Mouse (Mus musculus): ENCODE measurements around the gene Bzw2. TPM values are rescaled to one million over a fixed set of nuclear protein-coding genes. Genes with fewer than 3 reads are reported as not detected.

Bzw2 gene
- polyA plus RNA-seq, 1 experiment from 2014 or later: 292 TPM

- peaks cover 27% of the 10 kb centered on the region for H3K36me3 ChIP-seq (ENCODE audit: control insufficient read depth, insufficient read depth, low read length)
- WGBS: 94% methylated on average over 8 of the region's 8 CpGs
- no peak for DNase-seq (ENCODE audit: low spot score, missing footprints)
Measured at GRCm38 (mm10) chr12:36102733-36103591, 54.9 kb downstream of the Bzw2 start.

GRCm38 (mm10) chr12:36095371-36095880 lies 62.5 kb downstream of the Bzw2 start:
- Histone ChIP-seq H3K4me3 (ENCODE audit: low read depth, low read length) (no peak overlapping the region), H3K4me2 (no peak overlapping the region), H3K27ac (ENCODE audit: low read depth, low read length) (no peak overlapping the region), H3K36me3 (ENCODE audit: control insufficient read depth, insufficient read depth, low read length) (peaks cover 4% of the 10 kb centered on the region), H3K9ac (ENCODE audit: low read length) (no peak overlapping the region), H3K9me3 (ENCODE audit: control insufficient read depth, low read length) (no peaks in the 10 kb centered on the region), H3K4me1 (ENCODE audit: control insufficient read depth, insufficient read depth, low read length) (no peaks in the 10 kb centered on the region), H3K27me3 (ENCODE audit: control insufficient read depth, insufficient read depth, low read length) (no peaks in the 10 kb centered on the region)
- ATAC-seq (ENCODE audit: low FRiP score) (no peak), DNase-seq (ENCODE audit: low spot score, missing footprints) (no peak)
- 86% methylated on average over 7 of the region's 7 CpGs for WGBS

More at GRCm38 (mm10) chr12:36102733-36103591, 54.9 kb downstream of the Bzw2 start:
- Histone ChIP-seq H3K9ac (ENCODE audit: low read length) (no peak overlapping the region), H3K27me3 (ENCODE audit: control insufficient read depth, insufficient read depth, low read length) (no peaks in the 10 kb centered on the region), H3K4me2 (no peak overlapping the region), H3K27ac (ENCODE audit: low read depth, low read length) (no peak overlapping the region), H3K4me3 (ENCODE audit: low read depth, low read length) (no peak overlapping the region), H3K4me1 (ENCODE audit: control insufficient read depth, insufficient read depth, low read length) (no peaks in the 10 kb centered on the region), H3K9me3 (ENCODE audit: control insufficient read depth, low read length) (no peaks in the 10 kb centered on the region)
- no peak for ATAC-seq (ENCODE audit: low FRiP score)

DNA sequence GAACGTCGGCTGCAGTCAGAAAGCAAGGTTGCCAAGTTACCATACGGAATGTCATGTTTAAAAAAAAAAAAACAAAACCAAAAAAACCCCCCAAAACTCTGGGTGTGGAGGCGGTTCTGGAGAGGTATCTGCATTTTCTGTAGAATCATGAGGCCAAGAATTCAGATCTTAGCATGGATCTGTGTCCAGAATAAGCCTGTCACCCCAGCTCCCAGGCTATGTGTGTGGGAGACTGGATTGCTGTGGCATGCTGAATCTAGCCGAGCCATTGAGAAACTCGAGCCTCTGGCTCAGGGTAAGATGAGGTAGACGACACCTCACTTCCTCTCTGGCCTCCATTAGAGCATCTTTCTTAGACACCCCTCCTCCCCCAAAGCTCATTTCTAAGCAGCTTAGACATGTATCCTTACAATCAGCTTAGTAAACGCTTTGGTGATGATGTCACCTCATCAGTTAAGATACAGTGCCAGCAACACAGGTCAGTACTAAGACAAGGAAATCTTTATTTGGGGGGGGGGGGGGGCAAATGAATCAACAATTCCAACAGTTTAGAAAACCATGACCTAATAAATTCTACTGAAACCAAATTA lies 64.7 kb downstream of the Bzw2 start:
- H3K36me3 ChIP-seq (ENCODE audit: control insufficient read depth, insufficient read depth, low read length): peaks cover 4% of the 10 kb centered on the region

GRCm38 (mm10) chr12:36091964-36092363 lies 65.9 kb downstream of the Bzw2 start:
- Histone ChIP-seq H3K4me1 (ENCODE audit: control insufficient read depth, insufficient read depth, low read length) (no peaks in the 10 kb centered on the region), H3K4me2 (no peak overlapping the region), H3K27ac (ENCODE audit: low read depth, low read length) (no peak overlapping the region), H3K9me3 (ENCODE audit: control insufficient read depth, low read length) (no peaks in the 10 kb centered on the region), H3K27me3 (ENCODE audit: control insufficient read depth, insufficient read depth, low read length) (no peaks in the 10 kb centered on the region), H3K9ac (ENCODE audit: low read length) (no peak overlapping the region), H3K4me3 (ENCODE audit: low read depth, low read length) (no peak overlapping the region), H3K36me3 (ENCODE audit: control insufficient read depth, insufficient read depth, low read length) (peaks cover 4% of the 10 kb centered on the region)
- DNase-seq (ENCODE audit: low spot score, missing footprints): no peak
- ATAC-seq (ENCODE audit: low FRiP score): no peak
- WGBS: 95% methylated on average over 10 of the region's 10 CpGs

More for the DNA sequence above, 64.7 kb downstream of the Bzw2 start:
- DNase-seq (ENCODE audit: low spot score, missing footprints) (no peak), ATAC-seq (ENCODE audit: low FRiP score) (0 out of 2 replicates have a peak, but pooled peaks have one; percentile 14)
- H3K9me3 ChIP-seq (ENCODE audit: control insufficient read depth, low read length): no peaks in the 10 kb centered on the region
- no peaks in the 10 kb centered on the region for H3K4me1 ChIP-seq (ENCODE audit: control insufficient read depth, insufficient read depth, low read length)
- WGBS: 72% methylated on average over 8 of the region's 8 CpGs
- no peak overlapping the region for H3K9ac ChIP-seq (ENCODE audit: low read length)
- no peak overlapping the region for H3K4me2 ChIP-seq
- no peak overlapping the region for H3K4me3 ChIP-seq (ENCODE audit: low read depth, low read length)
- H3K27ac ChIP-seq (ENCODE audit: low read depth, low read length): no peak overlapping the region
- H3K27me3 ChIP-seq (ENCODE audit: control insufficient read depth, insufficient read depth, low read length): no peaks in the 10 kb centered on the region

DNA sequence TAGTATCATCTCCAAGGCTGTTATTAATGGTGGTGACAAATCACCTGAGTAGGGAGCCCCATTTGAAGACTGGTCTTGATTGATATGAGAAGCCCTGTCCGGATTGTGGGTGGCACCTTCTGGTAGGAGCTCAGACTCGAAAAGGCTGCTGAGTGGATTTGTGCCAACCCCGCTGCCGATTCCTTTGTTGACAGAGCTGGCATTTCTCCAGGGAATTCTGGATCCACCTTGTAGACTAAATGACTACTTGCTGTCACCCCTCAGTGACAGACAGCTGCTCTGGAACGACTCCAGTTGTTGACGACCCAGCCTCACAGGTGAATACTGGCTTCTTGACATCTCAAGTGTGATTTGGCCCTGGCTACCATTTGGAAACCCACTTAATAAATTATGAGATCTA lies 68.7 kb downstream of the Bzw2 start:
- no peak for DNase-seq (ENCODE audit: low spot score, missing footprints)
- no peak for ATAC-seq (ENCODE audit: low FRiP score)
- no peaks in the 10 kb centered on the region for H3K4me1 ChIP-seq (ENCODE audit: control insufficient read depth, insufficient read depth, low read length)
- no peak overlapping the region for H3K27ac ChIP-seq (ENCODE audit: low read depth, low read length)
- no peak overlapping the region for H3K4me2 ChIP-seq
- peaks cover 4% of the 10 kb centered on the region for H3K36me3 ChIP-seq (ENCODE audit: control insufficient read depth, insufficient read depth, low read length)
- H3K9me3 ChIP-seq (ENCODE audit: control insufficient read depth, low read length): no peaks in the 10 kb centered on the region
- WGBS: 91% methylated on average over 6 of the region's 6 CpGs
- H3K9ac ChIP-seq (ENCODE audit: low read length): no peak overlapping the region
- H3K4me3 ChIP-seq (ENCODE audit: low read depth, low read length): no peak overlapping the region
- no peaks in the 10 kb centered on the region for H3K27me3 ChIP-seq (ENCODE audit: control insufficient read depth, insufficient read depth, low read length)

DNA sequence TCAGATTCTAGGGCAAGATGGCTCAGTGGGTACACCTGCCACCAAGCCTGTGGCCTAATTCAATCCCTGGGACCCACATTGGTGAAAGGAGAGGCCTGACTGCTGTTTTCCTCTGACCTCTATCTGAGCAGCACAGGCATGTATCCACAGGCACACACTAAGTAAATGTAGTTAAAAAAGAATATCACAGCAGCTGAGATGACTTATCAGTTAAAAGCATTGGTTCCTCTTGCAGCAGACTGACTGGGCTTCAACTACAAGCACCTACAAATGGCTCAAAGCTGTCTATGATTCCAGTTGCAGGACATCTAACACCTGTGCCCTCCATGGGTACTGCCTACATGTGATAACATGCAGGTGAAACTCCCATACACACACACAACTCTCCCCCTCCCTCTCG lies 69.1 kb downstream of the Bzw2 start:
- H3K27ac ChIP-seq (ENCODE audit: low read depth, low read length): no peak overlapping the region
- ATAC-seq (ENCODE audit: low FRiP score) (no peak), DNase-seq (ENCODE audit: low spot score, missing footprints) (no peak)
- H3K9ac ChIP-seq (ENCODE audit: low read length): no peak overlapping the region
- H3K4me3 ChIP-seq (ENCODE audit: low read depth, low read length): no peak overlapping the region
- no peaks in the 10 kb centered on the region for H3K4me1 ChIP-seq (ENCODE audit: control insufficient read depth, insufficient read depth, low read length)
- no peaks in the 10 kb centered on the region for H3K27me3 ChIP-seq (ENCODE audit: control insufficient read depth, insufficient read depth, low read length)
- H3K9me3 ChIP-seq (ENCODE audit: control insufficient read depth, low read length): no peaks in the 10 kb centered on the region
- no peak overlapping the region for H3K4me2 ChIP-seq
- WGBS: 85% methylated on average over 1 of the region's 1 CpGs
- H3K36me3 ChIP-seq (ENCODE audit: control insufficient read depth, insufficient read depth, low read length): peaks cover 4% of the 10 kb centered on the region

DNA sequence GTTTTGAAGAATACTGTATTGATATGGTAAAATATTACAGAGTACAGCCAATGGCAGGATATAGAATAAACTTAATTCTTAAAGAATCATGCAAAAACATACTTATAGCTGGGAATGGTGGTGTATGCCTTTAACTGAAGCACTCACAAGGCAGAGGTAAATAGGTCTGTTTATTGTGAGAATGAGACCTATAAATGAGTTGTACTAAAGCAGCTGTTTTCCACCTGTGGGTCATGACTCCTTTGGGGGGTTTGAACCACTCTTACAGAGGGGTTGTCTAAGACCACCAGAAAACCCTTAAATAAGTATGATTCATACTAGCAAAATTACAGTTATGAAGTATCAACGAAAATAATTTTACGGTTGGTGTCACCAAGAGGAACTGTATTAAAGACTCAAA lies 72.5 kb downstream of the Bzw2 start:
- Histone ChIP-seq H3K4me1 (ENCODE audit: control insufficient read depth, insufficient read depth, low read length) (no peaks in the 10 kb centered on the region), H3K36me3 (ENCODE audit: control insufficient read depth, insufficient read depth, low read length) (no peaks in the 10 kb centered on the region), H3K27ac (ENCODE audit: low read depth, low read length) (no peak overlapping the region), H3K27me3 (ENCODE audit: control insufficient read depth, insufficient read depth, low read length) (no peaks in the 10 kb centered on the region), H3K9ac (ENCODE audit: low read length) (no peak overlapping the region), H3K4me3 (ENCODE audit: low read depth, low read length) (no peak overlapping the region), H3K9me3 (ENCODE audit: control insufficient read depth, low read length) (no peaks in the 10 kb centered on the region), H3K4me2 (no peak overlapping the region)
- WGBS: 90% methylated on average over 2 of the region's 2 CpGs
- DNase-seq (ENCODE audit: low spot score, missing footprints) (no peak), ATAC-seq (ENCODE audit: low FRiP score) (no peak)

DNA sequence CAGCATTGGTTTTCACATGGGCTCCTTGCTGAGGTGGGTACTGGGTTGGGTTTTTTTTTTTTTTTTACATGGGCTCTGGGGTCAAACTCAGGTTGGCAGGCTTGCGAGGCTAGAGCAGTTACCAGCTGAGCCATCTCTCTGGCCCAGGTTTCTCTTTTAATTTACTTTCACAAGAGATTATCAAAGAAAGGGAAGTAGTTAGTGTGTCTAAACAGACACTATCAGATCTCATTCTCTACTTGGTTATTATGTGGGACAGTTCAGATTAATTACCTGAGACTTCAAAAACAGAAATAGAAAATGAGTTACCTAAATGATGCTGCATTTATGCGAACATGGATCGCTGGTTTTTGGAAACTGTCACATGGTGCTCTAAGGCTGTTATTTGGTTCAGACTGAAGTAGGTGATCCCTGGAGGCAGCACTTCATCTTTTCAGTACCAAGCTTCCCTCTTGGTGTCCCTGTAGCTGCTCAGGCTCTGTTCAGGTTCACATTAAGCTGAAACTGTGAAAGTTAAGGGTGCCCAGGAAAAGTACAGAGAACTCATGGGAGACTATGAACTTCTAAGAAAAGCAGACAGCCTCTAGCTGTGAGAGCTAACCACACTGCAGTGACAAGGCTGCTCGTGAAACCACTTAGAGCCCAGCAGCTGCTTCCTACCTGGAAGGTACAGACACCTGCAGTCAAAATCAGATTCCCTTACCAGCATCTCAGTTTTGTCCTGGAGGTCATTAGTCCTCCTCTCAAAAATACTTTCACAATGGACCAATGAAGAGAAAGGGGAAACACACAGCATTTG lies 79.6 kb downstream of the Bzw2 start:
- Histone ChIP-seq H3K4me3 (ENCODE audit: low read depth, low read length) (no peak overlapping the region), H3K27me3 (ENCODE audit: control insufficient read depth, insufficient read depth, low read length) (no peaks in the 10 kb centered on the region), H3K4me2 (no peak overlapping the region), H3K9me3 (ENCODE audit: control insufficient read depth, low read length) (no peaks in the 10 kb centered on the region), H3K36me3 (ENCODE audit: control insufficient read depth, insufficient read depth, low read length) (no peaks in the 10 kb centered on the region), H3K27ac (ENCODE audit: low read depth, low read length) (no peak overlapping the region), H3K4me1 (ENCODE audit: control insufficient read depth, insufficient read depth, low read length) (no peaks in the 10 kb centered on the region), H3K9ac (ENCODE audit: low read length) (no peak overlapping the region)
- DNase-seq (ENCODE audit: low spot score, missing footprints): peak; percentile 59
- ATAC-seq (ENCODE audit: low FRiP score): no peak
- 80% methylated on average over 4 of the region's 4 CpGs for WGBS

Data from midbrain, embryonic 11.5 days (tissue).